Mouse (Mus musculus) CH12.LX (cell line): ENCODE data around the gene Ndufa12. TPM values are rescaled to one million over a fixed set of nuclear protein-coding genes. Genes with fewer than 3 reads are reported as not detected.

Source experiments
- DNase-seq: peaks from one replicate; pipeline ENCODE4 v3.0.0-alpha.2; 2013; ENCODE audit errors: extremely low read depth
- H3K27ac ChIP-seq: 2 replicates; pipeline ENCODE4 v1.5.1; 2012; ENCODE audit warnings: low read depth, mild to moderate bottlenecking, control low read depth, moderate library complexity; ENCODE audit not compliant: insufficient read depth
- H3K27me3 ChIP-seq: replicated peaks from 2 replicates; pipeline ENCODE3; 2012; ENCODE audit warnings: inconsistent platforms
- H3K36me3 ChIP-seq, 2 experiments: replicated peaks in 1 of 2; 2 replicates each; pipeline versions ENCODE3 to v1.6.1; 2012; ENCODE audit warnings: inconsistent platforms in 1 of 2, low read length in 1 of 2, mild to moderate bottlenecking in 1 of 2, mixed read lengths in 1 of 2, moderate library complexity in 1 of 2; ENCODE audit not compliant: control insufficient read depth in 1 of 2, insufficient read depth in 1 of 2
- H3K4me1 ChIP-seq, 2 experiments: 2 replicates each; pipeline ENCODE4 v1.6.1; 2012; ENCODE audit warnings: inconsistent platforms in 1 of 2, moderate library complexity in 1 of 2; ENCODE audit not compliant: insufficient read depth in 2 of 2, control insufficient read depth in 1 of 2
- H3K4me2 ChIP-seq: 2 replicates; pipeline ENCODE4 v1.6.1; 2012; ENCODE audit warnings: low read depth, mild to moderate bottlenecking, control low read depth; ENCODE audit not compliant: poor library complexity, insufficient read depth, severe bottlenecking
- H3K4me3 ChIP-seq, 3 experiments: fragments of 150-350 bp in 1 of 3; sonication (generic) in 1 of 3; replicated peaks in 1 of 3; 2 replicates each; pipeline versions ENCODE3 to v1.5.1; 2011 to 2012; ENCODE audit warnings: low read depth in 2 of 3, low read length in 2 of 3, mild to moderate bottlenecking in 2 of 3, moderate library complexity in 2 of 3, control low read depth in 1 of 3, improper control_type of control experiment in 1 of 3, inconsistent platforms in 1 of 3, mixed read lengths in 1 of 3; ENCODE audit not compliant: poor library complexity in 1 of 3
- H3K79me2 ChIP-seq: replicated peaks from 2 replicates; pipeline ENCODE4 v1.6.1; 2012; ENCODE audit warnings: mild to moderate bottlenecking, moderate library complexity; ENCODE audit not compliant: control insufficient read depth, poor library complexity, insufficient read depth, severe bottlenecking; ENCODE audit errors: extremely low read depth
- H3K9ac ChIP-seq: 2 replicates; pipeline ENCODE4 v1.6.1; 2012; ENCODE audit warnings: low read depth, mild to moderate bottlenecking, control low read depth, moderate library complexity; ENCODE audit not compliant: insufficient read depth
- H3K9me3 ChIP-seq: replicated peaks from 2 replicates; pipeline ENCODE3; 2012; ENCODE audit warnings: low read length, inconsistent platforms, mixed read lengths
- BHLHE40 ChIP-seq: IDR thresholded peaks from 2 replicates; pipeline ENCODE4 v1.6.1; 2011; ENCODE audit warnings: mild to moderate bottlenecking, low read depth, low read length, improper control_type of control experiment
- CHD1 ChIP-seq: IDR thresholded peaks from 2 replicates; pipeline ENCODE4 v1.6.1; 2012; ENCODE audit warnings: low read depth, low read length, improper control_type of control experiment, inconsistent platforms
- CHD2 ChIP-seq: IDR thresholded peaks from 2 replicates; pipeline ENCODE4 v1.6.1; 2011; ENCODE audit warnings: low read length, improper control_type of control experiment
- ELF1 ChIP-seq: IDR thresholded peaks from 2 replicates; pipeline ENCODE4 v1.6.1; 2014; ENCODE audit warnings: low read depth, mild to moderate bottlenecking, inconsistent platforms, low read length, improper control_type of control experiment
- EP300 ChIP-seq: IDR thresholded peaks from 2 replicates; pipeline ENCODE4 v1.6.1; 2011; ENCODE audit warnings: low read length, improper control_type of control experiment
- ETS1 ChIP-seq: conservative IDR thresholded peaks from 2 replicates; pipeline ENCODE4 v1.6.1; 2012; ENCODE audit warnings: low read depth, mild to moderate bottlenecking, inconsistent platforms, low read length, improper control_type of control experiment, moderate library complexity
- GABPA ChIP-seq: IDR thresholded peaks from 2 replicates; pipeline ENCODE4 v1.6.1; 2012; ENCODE audit warnings: low read depth, low read length, improper control_type of control experiment, inconsistent platforms; ENCODE audit not compliant: insufficient replicate concordance
- IRF4 ChIP-seq: IDR thresholded peaks from 2 replicates; pipeline ENCODE4 v1.6.1; 2014; ENCODE audit warnings: low read depth, mild to moderate bottlenecking, inconsistent platforms, low read length, improper control_type of control experiment
- KAT2A ChIP-seq: IDR thresholded peaks from 2 replicates; pipeline ENCODE4 v1.6.1; 2012; ENCODE audit warnings: low read length, improper control_type of control experiment, inconsistent platforms; ENCODE audit not compliant: insufficient replicate concordance
- MAX ChIP-seq: IDR thresholded peaks from 2 replicates; pipeline ENCODE4 v1.6.1; 2011; ENCODE audit warnings: low read length, improper control_type of control experiment
- MAZ ChIP-seq: IDR thresholded peaks from 2 replicates; pipeline ENCODE4 v1.6.1; 2012; ENCODE audit warnings: low read depth, mild to moderate bottlenecking, inconsistent platforms, low read length, improper control_type of control experiment, moderate library complexity
- MEF2A ChIP-seq: IDR thresholded peaks from 2 replicates; pipeline ENCODE4 v1.6.1; 2014; ENCODE audit warnings: low read depth, mild to moderate bottlenecking, inconsistent platforms, low read length, improper control_type of control experiment, borderline replicate concordance
- MXI1 ChIP-seq: IDR thresholded peaks from 2 replicates; pipeline ENCODE4 v1.6.1; 2011; ENCODE audit warnings: mild to moderate bottlenecking, low read depth, low read length, improper control_type of control experiment
- MYC ChIP-seq: IDR thresholded peaks from 2 replicates; pipeline ENCODE4 v1.6.1; 2011; ENCODE audit warnings: low read depth, mild to moderate bottlenecking, improper control_type of control experiment, low read length
- PAX5 ChIP-seq: IDR thresholded peaks from 2 replicates; pipeline ENCODE4 v1.6.1; 2012; ENCODE audit warnings: low read length, inconsistent platforms, mixed read lengths
- POLR2AphosphoS2 ChIP-seq: IDR thresholded peaks from 2 replicates; pipeline ENCODE4 v1.6.1; 2011; ENCODE audit warnings: low read depth, low read length, improper control_type of control experiment
- RCOR1 ChIP-seq: conservative IDR thresholded peaks from 2 replicates; pipeline ENCODE4 v1.6.1; 2012; ENCODE audit warnings: low read depth, mild to moderate bottlenecking, inconsistent platforms, low read length, improper control_type of control experiment
- SIN3A ChIP-seq: IDR thresholded peaks from 2 replicates; pipeline ENCODE4 v1.6.1; 2012; ENCODE audit warnings: low read length, improper control_type of control experiment, inconsistent platforms
- SMC3 ChIP-seq: IDR thresholded peaks from 2 replicates; pipeline ENCODE4 v1.6.1; 2011; ENCODE audit warnings: low read depth, low read length, improper control_type of control experiment
- TCF12 ChIP-seq: IDR thresholded peaks from 2 replicates; pipeline ENCODE4 v1.6.1; 2014; ENCODE audit warnings: low read depth, mild to moderate bottlenecking, inconsistent platforms, low read length, improper control_type of control experiment
- UBTF ChIP-seq: IDR thresholded peaks from 2 replicates; pipeline ENCODE4 v1.6.1; 2012; ENCODE audit warnings: low read depth, mild to moderate bottlenecking, inconsistent platforms, low read length, improper control_type of control experiment, moderate library complexity
- USF1 ChIP-seq: IDR thresholded peaks from 2 replicates; pipeline ENCODE4 v1.6.1; 2014; ENCODE audit warnings: low read depth, mild to moderate bottlenecking, inconsistent platforms, low read length, improper control_type of control experiment
- USF2 ChIP-seq: conservative IDR thresholded peaks from 2 replicates; pipeline ENCODE4 v1.6.1; 2011; ENCODE audit warnings: low read depth, low read length, improper control_type of control experiment
- ZC3H11A ChIP-seq: IDR thresholded peaks from 2 replicates; pipeline ENCODE4 v1.6.1; 2012; ENCODE audit warnings: low read depth, mild to moderate bottlenecking, inconsistent platforms, low read length, improper control_type of control experiment
- ZMIZ1 ChIP-seq: IDR thresholded peaks from 2 replicates; pipeline ENCODE4 v1.6.1; 2012; ENCODE audit warnings: low read depth, mild to moderate bottlenecking, inconsistent platforms, low read length, improper control_type of control experiment
- ZNF384 ChIP-seq: IDR thresholded peaks from 2 replicates; pipeline ENCODE4 v1.6.1; 2012; ENCODE audit warnings: low read depth, low read length, improper control_type of control experiment, inconsistent platforms
- dilution Hi-C: fragments of 300-500 bp; cut with MboI; formaldehyde crosslinking; loops from 2 replicates; pipeline ENCODE4 v1.14.3; 2020; ENCODE audit warnings: low sequenced_read_pairs; ENCODE audit not compliant: extremely low pct_unique_long_range_greater_than_20kb, extremely low pct_ligation_motif_present
- in situ Hi-C: fragments of 300-500 bp; cut with MboI; formaldehyde crosslinking; loops from 3 replicates; pipeline ENCODE4 v1.14.3; 2019; ENCODE audit warnings: low sequenced_read_pairs, low pct_ligation_motif_present, low pct_unique_long_range_greater_than_20kb, mixed read lengths
- polyA plus RNA-seq: library from polyadenylated mRNA; unstranded; fragments of >175 nt; gene quantifications from 2 replicates; pipeline ENCODE4 v1.2.1, GENCODE M21; 2012; ENCODE audit warnings: low read depth; ENCODE audit not compliant: insufficient read length
- total RNA-seq, 2 experiments: library from RNA; depleted of rRNA; stranded (reverse); fragments of 300-350 nt in 1 of 2; fragments of >200 nt in 1 of 2; gene quantifications; 2 replicates each; pipeline ENCODE4 v1.2.3; 2012 to 2014

Ndufa12 gene
- total and polyA plus RNA-seq, 3 experiments, result 215 to 367 (median 340) TPM

DNA sequence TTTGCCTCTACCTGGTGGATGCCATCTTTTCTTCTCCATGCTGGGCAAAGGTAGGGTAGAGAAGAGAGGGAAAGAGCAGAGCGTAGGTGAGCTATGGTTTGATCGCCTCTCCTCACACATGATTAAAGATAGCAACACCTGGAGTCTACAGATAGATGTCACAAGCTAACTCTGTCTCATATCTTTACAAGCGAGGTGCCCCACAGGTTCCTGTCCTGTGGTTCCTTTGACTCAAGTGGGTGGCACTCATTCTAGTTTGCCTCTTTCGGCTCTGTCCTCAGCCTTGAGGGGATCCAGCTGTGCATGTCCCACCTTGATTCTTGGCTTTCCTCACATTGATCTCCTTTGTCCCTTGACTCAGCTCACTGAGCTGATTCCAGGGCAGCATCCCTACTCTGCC lies 58.0 kb downstream of the Ndufa12 start:
- no peaks in the 10 kb centered on the region for H3K36me3 ChIP-seq
- no peak for TF ChIP-seq ELF1
- no peak for TF ChIP-seq MXI1
- TF ChIP-seq ZNF384, result no peak
- no peak for TF ChIP-seq USF2
- no peak for TF ChIP-seq MYC
- no peak for TF ChIP-seq BHLHE40
- TF ChIP-seq ZMIZ1, result no peak
- no peak for TF ChIP-seq CHD2
- TF ChIP-seq GABPA, result no peak
- TF ChIP-seq ETS1, result no peak
- TF ChIP-seq RCOR1, result no peak
- TF ChIP-seq USF1, result no peak
- no peak for TF ChIP-seq POLR2AphosphoS2
- H3K27me3 ChIP-seq, result no peaks in the 10 kb centered on the region
- no peak overlapping the region for H3K4me3 ChIP-seq
- H3K9ac ChIP-seq, result no peak overlapping the region
- H3K9me3 ChIP-seq, result no peaks in the 10 kb centered on the region
- dilution Hi-C loops, result no loop called here
- H3K4me2 ChIP-seq, result no peak overlapping the region
- H3K27ac ChIP-seq, result no peak overlapping the region
- H3K4me1 ChIP-seq, result no peaks in the 10 kb centered on the region
- in situ Hi-C loops, result no loop called here
- H3K79me2 ChIP-seq, result no peaks in the 10 kb centered on the region
- no peak for DNase-seq

DNA sequence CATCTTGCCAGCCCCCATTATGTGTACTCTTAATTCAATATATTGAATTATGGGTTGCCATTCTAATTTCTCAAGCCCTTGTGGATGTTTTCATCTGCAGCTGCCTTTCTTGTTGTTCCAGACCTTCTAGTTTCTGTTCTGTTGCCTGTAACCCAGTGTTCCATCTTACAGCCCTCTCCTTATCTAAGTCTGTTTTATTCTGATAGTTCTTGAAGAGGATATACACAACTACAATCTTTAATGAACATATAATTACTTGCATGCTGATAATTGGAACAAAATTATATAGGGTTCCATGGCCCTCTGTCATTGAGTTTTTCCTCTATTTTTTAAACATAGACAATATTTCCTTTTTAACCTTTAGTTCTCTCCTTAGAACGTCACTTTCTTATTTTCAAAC lies 62.0 kb downstream of the Ndufa12 start:
- Histone ChIP-seq H3K36me3 (no peaks in the 10 kb centered on the region), H3K79me2 (no peaks in the 10 kb centered on the region), H3K9me3 (no peaks in the 10 kb centered on the region), H3K4me3 (no peak overlapping the region), H3K27me3 (no peaks in the 10 kb centered on the region), H3K4me2 (no peak overlapping the region), H3K9ac (no peak overlapping the region), H3K27ac (no peak overlapping the region), H3K4me1 (peaks cover 2 to 11% of the 10 kb centered on the region in 2 experiments; a peak in 3 of 4 replicates)
- DNase-seq, result no peak
- in situ Hi-C loops, result no loop called here
- dilution Hi-C loops, result no loop called here
- TF ChIP-seq ZC3H11A (no peak), SMC3 (no peak), RCOR1 (no peak), TCF12 (no peak), EP300 (no peak), MYC (no peak), KAT2A (no peak), POLR2AphosphoS2 (no peak), IRF4 (no peak), MAX (no peak), PAX5 (no peak), MXI1 (no peak), CHD1 (no peak), MEF2A (no peak), BHLHE40 (no peak), MAZ (no peak), SIN3A (no peak), UBTF (no peak)
